Mouse (Mus musculus): Measurements from ENCODE around the gene Sgip1.

The Sgip1 gene

GRCm38 (mm10) chr4:102775596-102776270 is 34.6 kb downstream of the Sgip1 start:
- no peak for DNase-seq (ENCODE audit: low spot score)

GRCm38 (mm10) chr4:102779902-102780301 is 38.8 kb downstream of the Sgip1 start:
- no peak for DNase-seq (ENCODE audit: low spot score)

- peak; percentile 59 for DNase-seq (ENCODE audit: low spot score)
These were observed 42.1 kb downstream of the Sgip1 start for GRCm38 (mm10) chr4:102783063-102783748.

GRCm38 (mm10) chr4:102785158-102785557 is 44.1 kb downstream of the Sgip1 start:
- DNase-seq (ENCODE audit: low spot score) = no peak

- no peak for DNase-seq (ENCODE audit: low spot score)
These were observed 51.1 kb downstream of the Sgip1 start for GRCm38 (mm10) chr4:102792100-102792790.

GRCm38 (mm10) chr4:102801471-102801870 is 60.4 kb downstream of the Sgip1 start:
- DNase-seq (ENCODE audit: low spot score) = no peak

- no peak for DNase-seq (ENCODE audit: low spot score)
These were observed 60.8 kb downstream of the Sgip1 start for GRCm38 (mm10) chr4:102801936-102802335.

GRCm38 (mm10) chr4:102804611-102805010 is 63.5 kb downstream of the Sgip1 start:
- no peak for DNase-seq (ENCODE audit: low spot score)

GRCm38 (mm10) chr4:102806987-102807386 is 65.9 kb downstream of the Sgip1 start:
- no peak for DNase-seq (ENCODE audit: low spot score)

GRCm38 (mm10) chr4:102808258-102808657 is 67.2 kb downstream of the Sgip1 start:
- no peak for DNase-seq (ENCODE audit: low spot score)

- no peak for DNase-seq (ENCODE audit: low spot score)
These were observed 68.2 kb downstream of the Sgip1 start for GRCm38 (mm10) chr4:102809296-102809695.

- no peak for DNase-seq (ENCODE audit: low spot score)
These were observed 69.2 kb downstream of the Sgip1 start for GRCm38 (mm10) chr4:102810277-102810676.

GRCm38 (mm10) chr4:102811007-102811805 is 70.1 kb downstream of the Sgip1 start:
- DNase-seq (ENCODE audit: low spot score) = no peak

GRCm38 (mm10) chr4:102813346-102813745 is 72.2 kb downstream of the Sgip1 start:
- peak; percentile 17 for DNase-seq (ENCODE audit: low spot score)

- no peak for DNase-seq (ENCODE audit: low spot score)
These were observed 80.7 kb downstream of the Sgip1 start for GRCm38 (mm10) chr4:102821786-102822185.

GRCm38 (mm10) chr4:102824494-102824893 is 83.4 kb downstream of the Sgip1 start:
- no peak for DNase-seq (ENCODE audit: low spot score)

- no peak for DNase-seq (ENCODE audit: low spot score)
These were observed 85.1 kb downstream of the Sgip1 start for GRCm38 (mm10) chr4:102826159-102826558.

- DNase-seq (ENCODE audit: low spot score) = no peak
These were observed 87.4 kb downstream of the Sgip1 start for GRCm38 (mm10) chr4:102828518-102828917.

GRCm38 (mm10) chr4:102833191-102833590 is 92.1 kb downstream of the Sgip1 start:
- no peak for DNase-seq (ENCODE audit: low spot score)

GRCm38 (mm10) chr4:102833726-102834125 is 92.6 kb downstream of the Sgip1 start:
- peak; percentile 34 for DNase-seq (ENCODE audit: low spot score)

GRCm38 (mm10) chr4:102834710-102835109 is 93.6 kb downstream of the Sgip1 start:
- no peak for DNase-seq (ENCODE audit: low spot score)

Data from MN1 (cell line).